Mouse (Mus musculus): ENCODE data around the gene Nelfe.
A peak's percentile ranks its signal among the peaks of the same experiment; 100 is the strongest.
"Not testable (repeated sequence)": the region's sequence is repeated elsewhere in the genome, so short reads cannot be mapped to it uniquely, and the experiment has no call there.

The Nelfe gene

DNA sequence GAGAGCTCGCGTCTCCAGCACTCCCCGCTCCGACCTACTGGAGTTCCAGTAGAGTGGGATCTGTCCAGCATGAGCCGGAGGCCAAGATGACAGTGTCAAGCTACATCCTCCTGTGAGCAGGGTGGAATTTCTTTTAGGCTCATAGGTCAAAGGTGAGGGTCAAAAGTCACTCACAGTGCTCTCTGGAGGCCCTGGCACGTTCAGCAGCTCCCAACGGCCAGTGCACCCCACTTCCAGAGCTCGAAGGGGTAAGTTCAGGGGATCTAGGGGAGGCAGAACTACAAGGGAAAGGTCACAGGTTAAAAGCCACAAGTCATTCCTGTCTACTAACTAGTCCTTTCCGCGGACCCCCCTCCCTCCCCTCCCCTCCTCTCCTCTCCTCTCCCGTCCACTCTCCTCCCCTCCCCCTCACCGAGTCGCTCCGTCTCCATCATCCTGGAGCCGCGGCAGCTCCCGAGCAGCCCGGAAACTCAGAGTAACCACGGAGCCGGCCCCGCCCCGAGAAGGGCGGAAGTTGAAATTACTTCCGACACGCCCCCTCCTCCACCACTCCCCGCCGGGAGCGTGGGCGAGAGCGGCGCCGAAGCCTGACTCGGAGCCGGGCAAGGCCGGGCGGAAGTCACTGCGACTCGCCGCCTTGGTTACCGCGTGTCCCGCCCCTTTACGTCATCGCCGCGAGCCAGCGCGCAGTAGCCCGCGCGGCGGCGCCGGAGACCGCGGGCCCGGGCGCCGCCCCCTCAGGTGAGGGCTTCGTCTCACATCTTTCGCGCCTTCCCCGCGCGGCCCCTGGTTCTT, at the start of gene Nelfe, which contains the start of gene Skiv2l:
TSS of gene Nelfe (plus strand) at position 670 of the 795 bp plus-strand sequence.
TSS of gene Skiv2l (minus strand) at position 489 of the 795 bp plus-strand sequence.
- H3K9me3 ChIP-seq (ENCODE audit: low read length), result no peaks in the 10 kb centered on the region
- TF ChIP-seq POU5F1 (IDR thresholded peaks at IDR 0.05; ENCODE audit: borderline replicate concordance, low read length), result no peak
- TF ChIP-seq CTCF (conservative IDR thresholded peaks at IDR 0.05; ENCODE audit: low read length), result no peak
- TF ChIP-seq NANOG (IDR thresholded peaks at IDR 0.05; ENCODE audit: borderline replicate concordance, low read length), result no peak
- peak within 1 kb of the TSS; percentile 99 for H3K4me3 ChIP-seq (replicated peaks; ENCODE audit: low read length)
- peaks cover 38% of the 10 kb centered on the region for H3K4me1 ChIP-seq (replicated peaks; ENCODE audit: low read depth, low read length)
- no peaks in the 10 kb centered on the region for H3K27me3 ChIP-seq (ENCODE audit: insufficient read depth, low read length)
- peaks cover 75% of the 10 kb centered on the region for H3K36me3 ChIP-seq (ENCODE audit: insufficient read depth, low read length)

DNA sequence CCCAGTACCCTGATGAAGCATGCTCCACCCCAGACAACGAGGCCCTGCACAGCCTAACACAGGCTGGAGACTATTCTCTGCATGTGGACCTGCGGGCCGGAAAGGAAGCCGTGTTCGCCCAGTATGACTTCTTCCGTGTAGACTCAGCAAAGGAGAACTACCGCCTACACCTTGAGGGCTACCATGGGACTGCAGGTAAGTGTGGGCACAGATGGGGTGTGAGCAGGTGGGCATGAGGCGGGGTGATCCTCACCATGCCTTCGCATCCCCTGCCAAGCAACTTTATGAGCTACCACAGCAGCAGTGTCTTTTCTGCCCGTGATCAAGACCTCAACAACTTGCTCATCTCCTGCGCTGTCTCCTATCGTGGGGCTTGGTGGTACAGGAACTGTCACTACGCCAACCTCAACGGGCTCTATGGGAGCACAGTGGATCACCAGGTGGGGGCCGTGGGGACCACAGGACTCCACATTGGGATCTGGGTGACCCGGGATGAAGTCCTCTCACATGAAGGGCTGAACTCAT, 49.3 kb upstream of the Nelfe start:
- not testable (repeated sequence) for H3K36me3 ChIP-seq (ENCODE audit: insufficient read depth, low read length); H3K4me1 ChIP-seq (replicated peaks; ENCODE audit: low read depth, low read length); H3K4me3 ChIP-seq (replicated peaks; ENCODE audit: low read length); H3K9me3 ChIP-seq (ENCODE audit: low read length)
- H3K27me3 ChIP-seq (ENCODE audit: insufficient read depth, low read length), result peaks cover 19% of the 10 kb centered on the region

DNA sequence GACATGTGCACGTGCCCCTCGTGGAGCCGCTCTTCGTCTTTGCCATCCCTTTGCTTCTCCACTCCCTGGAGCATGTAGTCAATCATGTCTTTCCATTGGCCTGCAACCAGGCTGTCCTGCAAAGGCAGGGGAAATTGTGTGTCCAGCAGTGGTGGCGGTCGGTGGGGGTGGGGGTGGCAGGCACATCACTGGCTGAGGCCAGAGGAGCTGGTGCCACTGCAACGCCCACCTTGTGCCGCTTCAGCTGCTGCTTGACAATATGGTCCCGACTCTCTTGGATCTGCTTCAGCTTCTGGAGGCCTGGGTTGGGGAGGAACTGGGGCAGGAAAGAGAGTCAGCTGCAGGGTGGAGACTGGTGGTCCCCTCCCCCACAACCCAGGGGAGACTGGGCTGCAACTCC, 47.4 kb upstream of the Nelfe start:
- H3K9me3 ChIP-seq (ENCODE audit: low read length); H3K4me1 ChIP-seq (replicated peaks; ENCODE audit: low read depth, low read length); H3K36me3 ChIP-seq (ENCODE audit: insufficient read depth, low read length); H3K4me3 ChIP-seq (replicated peaks; ENCODE audit: low read length): not testable (repeated sequence)
- peaks cover 19% of the 10 kb centered on the region for H3K27me3 ChIP-seq (ENCODE audit: insufficient read depth, low read length)

DNA sequence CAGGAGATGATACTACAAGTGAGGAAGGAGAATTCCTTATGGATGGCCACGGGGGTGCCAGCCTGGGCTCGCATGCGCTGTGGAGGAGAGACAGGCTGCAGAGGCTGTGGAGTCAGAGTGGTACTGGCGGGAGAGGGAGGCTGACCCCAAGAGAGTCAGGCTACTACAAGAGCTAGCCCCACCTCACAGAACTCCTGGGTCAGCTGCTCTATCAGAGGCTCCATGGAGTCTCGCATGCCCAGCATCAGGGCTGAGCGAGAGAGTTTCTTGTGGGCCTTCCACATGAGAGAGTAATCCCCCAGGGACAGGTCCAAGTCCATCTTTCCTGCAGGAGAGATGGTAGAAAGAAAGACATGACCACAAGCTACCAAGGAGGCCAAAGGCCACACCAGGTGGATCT, 46.8 kb upstream of the Nelfe start:
- not testable (repeated sequence) for H3K9me3 ChIP-seq (ENCODE audit: low read length); H3K36me3 ChIP-seq (ENCODE audit: insufficient read depth, low read length); H3K4me1 ChIP-seq (replicated peaks; ENCODE audit: low read depth, low read length); H3K4me3 ChIP-seq (replicated peaks; ENCODE audit: low read length)
- peaks cover 19% of the 10 kb centered on the region for H3K27me3 ChIP-seq (ENCODE audit: insufficient read depth, low read length)

DNA sequence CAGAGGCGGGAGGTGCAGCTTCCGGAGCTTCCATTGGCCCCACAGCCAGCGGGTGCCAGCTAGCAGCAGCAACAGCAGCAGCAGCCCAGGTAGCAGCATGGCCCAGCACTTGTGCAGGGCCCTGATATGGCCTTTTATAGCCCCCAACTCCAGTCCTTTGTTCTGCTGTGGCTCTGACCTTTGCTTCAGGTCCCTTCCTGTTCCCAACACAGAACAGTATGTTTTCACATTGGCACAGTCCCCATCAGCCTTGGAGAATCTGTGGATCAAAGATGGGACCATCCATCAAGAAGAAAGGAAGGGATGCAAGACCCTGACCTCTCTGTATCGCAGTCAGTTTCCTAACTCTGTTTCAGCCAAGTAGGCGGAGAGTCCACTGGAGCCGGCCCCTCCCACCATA, 45.9 kb upstream of the Nelfe start, which contains the start of gene Cyp21a1:
TSS of gene Cyp21a1 (minus strand) at position 261 of the 400 bp plus-strand sequence.
- not testable (repeated sequence) for H3K4me3 ChIP-seq (replicated peaks; ENCODE audit: low read length); H3K9me3 ChIP-seq (ENCODE audit: low read length)

DNA sequence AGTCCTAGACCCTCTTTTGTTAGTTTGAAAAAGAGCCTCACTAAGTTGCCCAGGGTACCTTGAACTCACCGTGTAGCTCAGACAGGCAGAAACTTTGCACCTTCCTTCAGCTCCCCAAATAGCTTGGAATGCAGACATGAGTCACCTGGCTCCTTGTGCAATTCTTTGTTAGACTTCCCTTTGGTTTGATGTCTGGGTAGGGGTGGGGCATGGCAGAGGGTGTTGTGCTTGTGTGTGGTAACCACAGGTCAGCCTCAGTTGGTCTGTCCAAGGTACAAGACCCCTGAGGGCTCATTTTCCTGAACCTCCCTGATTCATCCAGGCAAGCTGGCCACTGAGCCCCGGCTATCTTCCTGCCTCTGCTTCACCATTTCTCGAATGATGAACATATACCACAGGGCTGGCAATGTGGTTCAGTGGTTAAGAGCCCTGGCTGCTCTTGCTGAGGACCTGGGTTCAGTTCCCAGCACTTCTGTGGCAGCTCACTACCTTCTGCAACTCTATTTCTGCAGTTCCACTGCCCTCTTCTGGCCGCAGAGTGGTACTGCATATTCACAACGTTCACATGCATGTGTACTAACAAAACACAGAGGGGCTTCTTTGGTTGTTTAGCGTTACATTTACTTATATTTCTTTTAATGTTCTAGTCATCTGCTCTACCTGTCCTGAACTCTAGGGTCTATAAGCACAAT, 45.2 kb upstream of the Nelfe start:
- Histone ChIP-seq H3K4me3 (replicated peaks; ENCODE audit: low read length) (no peak overlapping the region), H3K27me3 (ENCODE audit: insufficient read depth, low read length) (peaks cover 12% of the 10 kb centered on the region; the same call in 1 of the 2 replicates), H3K4me1 (replicated peaks; ENCODE audit: low read depth, low read length) (no peaks in the 10 kb centered on the region), H3K36me3 (ENCODE audit: insufficient read depth, low read length) (no peaks in the 10 kb centered on the region), H3K9me3 (ENCODE audit: low read length) (peaks cover 7% of the 10 kb centered on the region)
- no peak for TF ChIP-seq NANOG (IDR thresholded peaks at IDR 0.05; ENCODE audit: borderline replicate concordance, low read length)
- TF ChIP-seq POU5F1 (IDR thresholded peaks at IDR 0.05; ENCODE audit: borderline replicate concordance, low read length), result no peak
- TF ChIP-seq CTCF (conservative IDR thresholded peaks at IDR 0.05; ENCODE audit: low read length), result peak; percentile 63

More for the DNA sequence above, 45.9 kb upstream of the Nelfe start, which contains the start of gene Cyp21a1:
- not testable (repeated sequence) for H3K4me1 ChIP-seq (replicated peaks; ENCODE audit: low read depth, low read length); H3K36me3 ChIP-seq (ENCODE audit: insufficient read depth, low read length)
- peaks cover 15% of the 10 kb centered on the region; the same call in 1 of the 2 replicates for H3K27me3 ChIP-seq (ENCODE audit: insufficient read depth, low read length)

DNA sequence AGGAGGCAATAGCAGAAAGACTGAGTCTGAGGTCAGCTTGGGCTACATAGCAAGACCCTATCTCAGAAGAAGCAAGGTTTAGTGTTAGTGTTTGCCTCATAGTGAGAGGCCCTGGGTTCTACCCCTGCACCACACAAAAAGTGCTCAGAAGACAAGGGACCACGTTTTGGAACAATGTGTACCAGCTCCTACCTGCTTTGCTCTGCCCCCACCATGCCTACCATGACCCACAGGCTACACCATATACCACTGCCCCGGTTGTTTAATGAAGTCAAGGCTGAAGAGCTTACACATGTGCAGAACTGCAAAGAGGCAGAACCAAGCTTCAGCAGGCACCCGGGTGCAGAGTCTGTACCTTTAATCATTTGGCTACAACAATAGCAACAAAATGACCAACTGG, 43.0 kb upstream of the Nelfe start:
- no peak overlapping the region for H3K4me3 ChIP-seq (replicated peaks; ENCODE audit: low read length)
- no peaks in the 10 kb centered on the region for H3K36me3 ChIP-seq (ENCODE audit: insufficient read depth, low read length)
- peaks cover 7% of the 10 kb centered on the region for H3K9me3 ChIP-seq (ENCODE audit: low read length)
- 0 out of 2 replicates have a peak, but pooled peaks cover 7% of the 10 kb centered on the region for H3K27me3 ChIP-seq (ENCODE audit: insufficient read depth, low read length)
- peaks cover 8% of the 10 kb centered on the region for H3K4me1 ChIP-seq (replicated peaks; ENCODE audit: low read depth, low read length)
- TF ChIP-seq CTCF (conservative IDR thresholded peaks at IDR 0.05; ENCODE audit: low read length) (no peak), POU5F1 (IDR thresholded peaks at IDR 0.05; ENCODE audit: borderline replicate concordance, low read length) (no peak), NANOG (IDR thresholded peaks at IDR 0.05; ENCODE audit: borderline replicate concordance, low read length) (no peak)

DNA sequence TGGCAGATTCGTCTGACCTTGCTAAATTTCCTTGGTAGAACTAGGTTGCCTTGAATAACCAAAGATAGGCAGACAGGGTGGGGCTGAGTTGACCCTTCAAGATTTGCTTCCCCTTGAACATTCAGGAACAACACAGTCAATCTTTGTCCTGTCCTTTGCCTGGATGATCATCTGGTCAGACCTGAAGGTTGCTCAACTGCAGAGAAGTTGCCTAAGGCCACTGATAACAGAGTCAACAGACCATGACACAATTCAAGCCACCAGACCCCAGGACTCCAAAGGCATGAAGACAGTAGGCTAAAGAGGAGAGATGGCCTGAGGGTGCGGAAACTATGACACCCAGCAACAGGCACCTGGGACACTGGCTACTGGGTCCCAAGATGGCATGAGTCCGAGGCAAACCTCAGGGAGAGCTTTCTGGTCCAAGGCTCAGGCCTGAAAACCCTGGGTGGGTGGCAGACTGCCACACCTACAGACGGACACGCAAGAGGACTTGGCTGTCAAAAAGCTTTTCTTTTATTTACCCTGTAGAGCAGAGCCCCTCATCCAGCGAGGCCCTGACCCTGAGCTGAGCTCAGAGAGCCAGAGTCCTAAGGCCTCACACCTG, 41.5 kb upstream of the Nelfe start:
- Histone ChIP-seq H3K4me3 (replicated peaks; ENCODE audit: low read length) (no peak overlapping the region), H3K9me3 (ENCODE audit: low read length) (peaks cover 7% of the 10 kb centered on the region), H3K4me1 (replicated peaks; ENCODE audit: low read depth, low read length) (peaks cover 11% of the 10 kb centered on the region), H3K27me3 (ENCODE audit: insufficient read depth, low read length) (0 out of 2 replicates have a peak, but pooled peaks cover 5% of the 10 kb centered on the region), H3K36me3 (ENCODE audit: insufficient read depth, low read length) (no peaks in the 10 kb centered on the region)
- TF ChIP-seq CTCF (conservative IDR thresholded peaks at IDR 0.05; ENCODE audit: low read length), result no peak
- no peak for TF ChIP-seq NANOG (IDR thresholded peaks at IDR 0.05; ENCODE audit: borderline replicate concordance, low read length)
- no peak for TF ChIP-seq POU5F1 (IDR thresholded peaks at IDR 0.05; ENCODE audit: borderline replicate concordance, low read length)

DNA sequence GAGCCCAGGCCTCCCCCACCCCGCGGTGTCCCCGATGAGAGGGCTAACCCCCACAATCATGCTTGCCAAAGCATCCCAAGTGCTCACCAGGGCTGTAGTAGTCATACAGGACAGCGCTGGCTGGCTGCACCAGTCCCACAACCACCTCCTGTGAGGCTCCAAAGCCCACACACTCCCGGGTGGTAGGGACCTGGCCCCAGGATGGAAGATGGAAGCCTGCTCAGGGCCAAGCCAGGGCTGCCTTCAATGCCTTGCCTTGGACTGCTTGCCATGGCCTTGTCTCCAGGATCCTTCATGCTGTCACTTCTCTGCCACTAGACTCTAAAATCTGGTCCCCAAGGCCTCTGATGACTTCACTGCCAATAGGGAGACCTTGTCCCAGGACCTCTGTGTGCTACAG, 39.8 kb upstream of the Nelfe start:
- H3K9me3 ChIP-seq (ENCODE audit: low read length); H3K27me3 ChIP-seq (ENCODE audit: insufficient read depth, low read length); H3K4me3 ChIP-seq (replicated peaks; ENCODE audit: low read length); H3K36me3 ChIP-seq (ENCODE audit: insufficient read depth, low read length): not testable (repeated sequence)
- H3K4me1 ChIP-seq (replicated peaks; ENCODE audit: low read depth, low read length), result peaks cover 11% of the 10 kb centered on the region

DNA sequence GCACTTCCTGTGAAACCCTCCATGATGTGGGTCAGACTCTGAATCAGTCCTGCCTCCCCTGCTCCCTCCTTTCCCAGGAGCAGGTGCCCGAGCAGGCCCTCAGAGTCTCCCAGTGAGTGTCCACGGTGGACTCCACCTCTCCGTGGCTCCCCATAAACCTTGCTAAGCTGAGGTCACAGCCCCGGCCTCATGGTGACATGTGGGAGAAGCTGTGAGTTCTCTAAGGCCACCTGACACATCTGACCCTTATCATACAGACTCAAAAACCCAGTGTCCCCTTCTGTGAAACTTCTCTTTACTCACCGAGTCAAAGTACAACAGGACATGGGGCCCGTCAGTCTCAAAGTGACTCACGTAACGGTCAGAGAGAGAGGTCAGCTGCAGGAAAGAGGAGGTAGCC, 39.4 kb upstream of the Nelfe start:
- H3K4me3 ChIP-seq (replicated peaks; ENCODE audit: low read length); H3K9me3 ChIP-seq (ENCODE audit: low read length); H3K36me3 ChIP-seq (ENCODE audit: insufficient read depth, low read length); H3K27me3 ChIP-seq (ENCODE audit: insufficient read depth, low read length): not testable (repeated sequence)
- H3K4me1 ChIP-seq (replicated peaks; ENCODE audit: low read depth, low read length), result peaks cover 11% of the 10 kb centered on the region

All from E14TG2a.4 (cell line).